Mouse (Mus musculus) midbrain, embryonic 16.5 days (tissue): ENCODE measurements at regions not wholly inside any gene's neighbourhood (a gene's known extent, or its start where the extent isn't known, plus 50 kb on each side); places are given as distances from the start of the nearest gene placed in this dataset.
A peak's percentile ranks its signal among the peaks of the same experiment; 100 is the strongest.

Experiments
- ATAC-seq: fragments of 200-750 bp; cut with Nextera tagmentation; 2 replicates; pipeline ENCODE4 v1.8.0; 2017; ENCODE audit warnings: moderate TSS enrichment
- H3K27ac ChIP-seq: fragments of 300-500 bp; sonication (generic); 2 replicates; pipeline ENCODE4 v1.5.1; 2014; ENCODE audit warnings: mild to moderate bottlenecking, low read length, mixed read lengths
- H3K27me3 ChIP-seq: fragments of 300-500 bp; sonication (generic); 2 replicates; pipeline ENCODE4 v1.6.1; 2014; ENCODE audit warnings: low read depth, low read length, mixed read lengths; ENCODE audit not compliant: control insufficient read depth, insufficient read depth
- H3K36me3 ChIP-seq: fragments of 300-500 bp; sonication (generic); 2 replicates; pipeline ENCODE4 v1.6.1; 2014; ENCODE audit warnings: mild to moderate bottlenecking, low read length, moderate library complexity, mixed read lengths; ENCODE audit not compliant: control insufficient read depth, insufficient read depth
- H3K4me1 ChIP-seq: fragments of 300-500 bp; sonication (generic); 2 replicates; pipeline ENCODE4 v1.6.1; 2014; ENCODE audit warnings: mild to moderate bottlenecking, low read length, mixed read lengths; ENCODE audit not compliant: control insufficient read depth, insufficient read depth
- H3K4me2 ChIP-seq: fragments of 300-500 bp; sonication (generic); 2 replicates; pipeline ENCODE4 v1.6.1; 2014; ENCODE audit warnings: mild to moderate bottlenecking, low read length, mixed read lengths
- H3K4me3 ChIP-seq: fragments of 300-500 bp; sonication (generic); 2 replicates; pipeline ENCODE4 v1.5.1; 2014; ENCODE audit warnings: low read depth, mild to moderate bottlenecking, low read length, moderate library complexity, mixed read lengths
- H3K9ac ChIP-seq: fragments of 300-500 bp; sonication (generic); 2 replicates; pipeline ENCODE4 v1.6.1; 2014; ENCODE audit warnings: low read depth, low read length, mixed read lengths
- H3K9me3 ChIP-seq: fragments of 300-500 bp; sonication (generic); replicated peaks from 2 replicates; pipeline ENCODE4 v1.6.1; 2014; ENCODE audit warnings: mild to moderate bottlenecking, low read length, mixed read lengths; ENCODE audit not compliant: control insufficient read depth, poor library complexity, severe bottlenecking
- WGBS: fragments of 180-500 bp; shearing (Covaris S2); extraction: QIAGEN DNeasy Blood & Tissue Kit; methylation state at CpG from one replicate; pipeline ENCODE4 v1.1.7; 2014; 5-methylcytosine and 5-hydroxymethylcytosine counted together

DNA sequence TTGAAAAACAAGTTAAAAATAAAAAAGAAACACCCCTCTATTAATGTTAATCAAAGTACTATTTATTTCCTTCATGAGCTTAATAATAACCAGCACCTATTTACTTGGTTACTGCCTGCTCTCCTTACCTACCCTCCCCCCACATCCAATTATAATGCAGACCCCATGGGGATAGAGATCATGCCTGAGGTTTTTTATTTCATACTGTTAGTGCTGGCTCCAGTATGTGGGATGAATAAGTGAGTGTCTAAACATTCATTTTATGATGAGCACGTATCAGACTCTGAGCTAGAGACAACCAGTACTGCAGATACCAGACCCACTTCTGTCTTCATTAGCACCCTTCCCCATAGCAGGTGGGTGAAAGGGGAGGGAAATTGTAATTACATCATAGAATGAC is 83.6 kb upstream of the Atp1b1 start:
- ATAC-seq: 0 out of 2 replicates have a peak, but pooled peaks have one; percentile 51
- Histone ChIP-seq H3K4me1 (no peaks in the 10 kb centered on the region), H3K27me3 (no peaks in the 10 kb centered on the region), H3K27ac (no peak overlapping the region), H3K9ac (no peak overlapping the region), H3K4me2 (no peak overlapping the region), H3K36me3 (no peaks in the 10 kb centered on the region), H3K9me3 (no peaks in the 10 kb centered on the region), H3K4me3 (no peak overlapping the region)
- whole genome bisulfite sequencing: 52% methylated on average over 1 of the region's 1 CpGs

DNA sequence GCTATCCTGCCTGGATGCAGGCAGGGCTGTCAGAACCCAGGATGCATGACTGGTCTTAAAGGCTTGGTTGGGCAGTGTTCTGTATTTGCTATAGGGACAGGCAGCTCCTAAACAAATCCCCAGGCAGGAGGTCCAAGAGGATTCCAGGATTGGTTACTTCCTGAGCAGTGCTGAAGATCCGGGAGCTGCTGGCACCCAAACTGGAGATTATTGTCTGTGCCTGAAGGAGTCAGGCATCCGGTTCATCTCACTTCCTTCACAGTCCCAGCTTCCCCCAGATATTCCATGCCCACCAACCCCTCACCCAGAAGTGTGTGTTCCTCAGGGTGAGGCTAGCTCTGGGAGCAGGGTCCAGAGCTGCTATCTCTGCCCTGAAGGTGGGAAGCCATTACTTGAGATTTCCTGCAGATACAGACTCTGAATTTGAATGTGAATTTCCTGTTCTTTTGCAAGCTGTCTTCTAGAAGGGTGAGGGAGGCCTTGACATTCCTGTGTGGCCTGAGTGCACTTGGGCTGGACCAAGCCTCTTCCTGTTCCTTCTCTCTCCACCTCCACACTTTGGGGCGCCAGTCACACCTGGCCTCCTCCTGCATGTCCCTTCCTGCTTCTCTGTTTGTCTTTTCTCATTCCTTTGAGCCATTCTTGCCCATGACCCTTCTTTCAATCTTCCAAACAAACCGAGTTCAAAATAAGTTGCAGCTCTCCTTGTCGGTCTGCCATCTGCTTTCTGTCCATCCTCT is 80.3 kb upstream of the Atp1b1 start:
- Histone ChIP-seq H3K4me3 (no peak overlapping the region), H3K9me3 (no peaks in the 10 kb centered on the region), H3K27ac (no peak overlapping the region), H3K27me3 (no peaks in the 10 kb centered on the region), H3K4me2 (no peak overlapping the region), H3K9ac (no peak overlapping the region), H3K4me1 (no peaks in the 10 kb centered on the region), H3K36me3 (no peaks in the 10 kb centered on the region)
- WGBS: 70% methylated on average over 5 of the region's 5 CpGs
- no peak for ATAC-seq

DNA sequence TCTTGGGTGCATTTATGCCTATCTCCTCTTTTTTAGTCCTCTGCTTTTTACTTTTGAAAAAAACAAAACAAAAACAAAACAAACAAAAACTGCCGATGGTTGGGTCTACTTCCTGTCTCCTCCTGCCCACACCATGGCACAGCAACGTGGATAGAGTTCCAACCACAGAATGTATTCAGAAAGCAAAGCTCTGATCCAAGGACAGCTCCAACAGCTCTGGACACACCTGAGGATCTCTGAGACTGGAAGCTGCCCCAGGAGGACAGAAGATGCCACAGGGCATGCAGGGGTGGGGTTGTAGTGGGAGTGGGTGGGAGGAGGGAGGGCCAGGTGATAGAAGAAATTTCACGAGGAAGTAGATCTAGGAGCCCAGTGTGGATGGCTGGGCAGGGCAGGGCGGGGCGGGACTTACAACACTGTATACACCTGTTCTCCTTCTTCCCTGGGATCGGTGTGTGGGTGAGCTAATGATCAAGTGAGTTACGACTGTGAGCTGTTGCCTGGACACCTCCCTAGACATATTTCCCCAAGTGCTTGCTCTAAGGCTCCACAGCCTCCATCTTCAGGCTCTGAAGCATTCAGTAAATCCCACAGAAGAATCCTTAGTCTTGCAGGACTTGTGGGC is 79.3 kb upstream of the Atp1b1 start:
- no peak overlapping the region for H3K4me3 ChIP-seq
- no peak overlapping the region for H3K27ac ChIP-seq
- H3K27me3 ChIP-seq: no peaks in the 10 kb centered on the region
- no peaks in the 10 kb centered on the region for H3K4me1 ChIP-seq
- 85% methylated on average over 7 of the region's 7 CpGs for WGBS
- no peak overlapping the region for H3K4me2 ChIP-seq
- no peaks in the 10 kb centered on the region for H3K9me3 ChIP-seq
- H3K36me3 ChIP-seq: no peaks in the 10 kb centered on the region
- no peak for ATAC-seq
- H3K9ac ChIP-seq: no peak overlapping the region

DNA sequence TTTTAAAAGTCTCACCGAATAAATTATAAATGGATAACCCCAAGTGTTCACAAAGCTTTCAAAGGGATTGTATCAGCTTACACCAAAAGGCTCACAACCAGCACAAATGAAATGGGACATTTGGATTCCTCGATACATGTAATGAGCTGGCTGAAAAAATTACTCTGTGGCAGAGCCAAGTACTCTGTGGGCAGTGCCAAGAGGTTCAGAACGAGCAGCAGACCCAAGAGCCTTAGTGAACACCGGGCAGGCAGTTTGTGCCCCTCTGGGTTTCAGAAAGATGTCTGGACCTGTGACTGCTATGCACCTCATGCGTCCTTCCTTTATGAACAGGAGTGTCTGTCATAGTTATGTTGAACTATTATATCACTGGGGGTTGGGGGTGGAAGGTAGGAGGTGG is 74.0 kb upstream of the Atp1b1 start:
- Histone ChIP-seq H3K4me2 (no peak overlapping the region), H3K27me3 (no peaks in the 10 kb centered on the region), H3K9ac (no peak overlapping the region), H3K4me1 (no peaks in the 10 kb centered on the region), H3K27ac (no peak overlapping the region), H3K36me3 (no peaks in the 10 kb centered on the region), H3K9me3 (no peaks in the 10 kb centered on the region), H3K4me3 (no peak overlapping the region)
- ATAC-seq: no peak; the same call in 1 of the 2 replicates
- 79% methylated on average over 5 of the region's 5 CpGs for WGBS

DNA sequence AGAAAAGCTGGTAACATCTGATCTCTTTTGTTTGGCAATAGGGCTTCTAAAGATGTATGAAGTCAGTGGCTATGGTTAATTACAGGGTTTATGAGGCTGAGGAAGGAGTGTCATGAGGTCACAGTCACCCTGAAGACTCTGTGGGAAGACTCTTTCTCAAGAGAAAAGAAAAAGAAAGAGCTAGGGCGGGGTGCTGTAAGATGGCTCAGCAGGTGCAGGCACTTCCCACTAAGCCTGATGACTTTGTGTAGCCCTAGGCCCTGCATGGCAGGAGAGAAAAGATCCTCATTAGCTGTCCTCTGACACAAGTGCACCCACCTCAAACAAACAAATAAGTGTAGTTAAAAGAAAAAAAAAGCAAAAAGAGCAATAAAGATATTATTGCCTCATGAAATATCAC is 73.6 kb upstream of the Atp1b1 start:
- Histone ChIP-seq H3K36me3 (no peaks in the 10 kb centered on the region), H3K4me3 (no peak overlapping the region), H3K4me2 (no peak overlapping the region), H3K4me1 (no peaks in the 10 kb centered on the region), H3K27me3 (no peaks in the 10 kb centered on the region), H3K9me3 (no peaks in the 10 kb centered on the region), H3K27ac (no peak overlapping the region), H3K9ac (no peak overlapping the region)
- WGBS: 59% methylated on average over 1 of the region's 1 CpGs
- no peak for ATAC-seq

DNA sequence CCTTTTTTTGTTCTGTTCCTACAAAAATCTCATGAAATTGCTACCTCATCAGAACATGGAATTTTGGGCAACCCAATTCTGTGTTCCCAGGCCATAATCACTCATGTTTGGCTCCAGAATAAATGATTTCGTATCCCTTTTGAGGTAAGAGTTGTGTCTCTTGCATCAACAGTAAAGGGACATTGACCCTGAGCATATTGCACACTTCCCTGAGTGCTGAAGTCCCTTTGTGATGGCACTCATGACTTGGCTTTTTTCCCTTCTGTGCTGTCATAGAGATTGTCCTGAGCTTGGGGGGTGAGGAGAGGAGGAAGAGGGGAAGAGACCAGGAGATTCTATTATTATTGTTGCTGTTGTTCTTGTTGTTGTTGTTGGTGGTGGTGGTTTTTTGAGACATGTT is 68.6 kb upstream of the Atp1b1 start:
- ATAC-seq: no peak
- H3K4me3 ChIP-seq: no peak overlapping the region
- no peak overlapping the region for H3K4me2 ChIP-seq
- H3K27me3 ChIP-seq: no peaks in the 10 kb centered on the region
- no peaks in the 10 kb centered on the region for H3K4me1 ChIP-seq
- no peaks in the 10 kb centered on the region for H3K9me3 ChIP-seq
- no peak overlapping the region for H3K27ac ChIP-seq
- WGBS: 92% methylated on average over 1 of the region's 1 CpGs
- H3K9ac ChIP-seq: no peak overlapping the region
- no peaks in the 10 kb centered on the region for H3K36me3 ChIP-seq

DNA sequence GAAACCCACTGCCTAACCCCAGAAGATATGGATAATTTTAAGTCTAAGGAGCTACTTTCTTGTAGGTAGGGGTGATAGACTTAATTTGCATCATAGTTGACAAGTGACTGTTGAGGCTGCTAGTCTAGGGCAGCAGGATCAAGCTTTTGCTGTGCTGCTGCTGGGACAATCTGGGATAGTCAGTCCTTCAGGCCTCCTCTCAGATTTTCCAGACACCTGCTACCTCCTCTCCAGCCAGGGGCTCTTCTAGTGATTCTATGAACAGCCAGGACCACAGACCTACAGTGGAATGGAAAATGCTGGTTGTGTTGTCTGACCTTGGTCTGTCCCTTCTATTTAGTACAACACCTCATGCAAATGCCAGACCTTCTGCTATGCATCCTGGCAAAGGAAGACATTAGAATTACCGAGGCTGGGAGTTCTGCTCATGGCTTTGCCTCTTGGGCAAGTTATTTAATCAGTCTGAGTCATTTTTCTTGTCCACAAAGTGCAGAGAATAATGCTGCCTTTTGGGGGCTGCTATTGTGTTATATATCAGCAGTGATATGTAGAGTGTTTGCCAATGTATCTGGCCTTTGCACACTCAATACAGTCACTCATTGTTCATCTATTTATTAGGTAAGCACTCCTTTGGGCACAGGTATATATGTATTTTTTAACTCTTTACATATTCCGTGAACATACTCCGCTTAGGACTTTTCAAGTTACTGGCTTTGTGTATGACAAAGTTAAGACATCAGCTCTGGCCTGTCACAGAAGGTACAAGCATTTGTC is 64.4 kb upstream of the Atp1b1 start:
- Histone ChIP-seq H3K9me3 (no peaks in the 10 kb centered on the region), H3K36me3 (no peaks in the 10 kb centered on the region), H3K27ac (no peak overlapping the region), H3K27me3 (no peaks in the 10 kb centered on the region), H3K4me1 (no peaks in the 10 kb centered on the region), H3K4me3 (no peak overlapping the region), H3K4me2 (no peak overlapping the region), H3K9ac (no peak overlapping the region)
- WGBS: 84% methylated on average over 3 of the region's 3 CpGs
- ATAC-seq: no peak

DNA sequence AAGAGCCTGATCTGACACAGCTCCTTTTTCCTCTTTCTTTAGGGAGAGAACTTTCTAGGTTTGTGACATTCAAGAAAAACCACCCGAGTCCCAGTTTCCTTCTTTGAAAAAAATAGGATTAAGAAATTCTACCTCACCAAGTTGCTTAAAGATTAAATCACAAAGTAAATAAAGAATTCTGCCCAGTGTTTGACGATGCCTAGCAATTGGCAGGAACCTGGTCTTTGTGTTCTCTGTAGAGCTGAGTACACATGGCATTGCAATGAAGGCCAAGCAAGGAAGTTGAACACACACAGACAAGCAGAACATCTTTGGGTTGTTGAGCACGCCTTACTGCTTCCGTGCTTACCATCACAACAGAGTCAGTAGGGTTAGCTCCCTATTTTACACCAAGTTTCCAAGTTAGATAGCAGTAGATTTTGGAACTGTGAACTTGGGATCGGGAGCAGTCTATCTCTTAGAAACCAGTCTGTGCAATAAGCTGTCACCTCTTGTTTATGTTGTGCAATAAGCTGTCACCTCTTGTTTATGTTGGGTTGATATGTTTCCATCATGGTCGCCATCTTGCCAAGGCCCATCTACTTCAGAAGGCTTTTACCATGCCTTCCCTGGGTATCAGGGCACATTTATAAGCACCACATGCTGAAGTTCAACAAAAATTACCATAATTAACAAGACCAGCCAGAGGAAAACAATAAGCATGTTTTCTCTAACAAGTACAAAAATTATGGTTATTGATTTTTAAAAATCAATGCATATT is 63.4 kb upstream of the Atp1b1 start:
- H3K4me1 ChIP-seq: no peaks in the 10 kb centered on the region
- no peak overlapping the region for H3K9ac ChIP-seq
- H3K9me3 ChIP-seq: no peaks in the 10 kb centered on the region
- H3K4me2 ChIP-seq: no peak overlapping the region
- H3K27ac ChIP-seq: no peak overlapping the region
- H3K36me3 ChIP-seq: no peaks in the 10 kb centered on the region
- no peak for ATAC-seq
- no peaks in the 10 kb centered on the region for H3K27me3 ChIP-seq
- WGBS: 94% methylated on average over 6 of the region's 6 CpGs
- H3K4me3 ChIP-seq: no peak overlapping the region
